Mouse (Mus musculus) adrenal gland, postnatal 14 days (tissue): ENCODE measurements around the gene Dlk1. TPM values are rescaled to one million over a fixed set of nuclear protein-coding genes. Genes with fewer than 3 reads are reported as not detected.
"Not testable (repeated sequence)": the region's sequence is repeated elsewhere in the genome, so short reads cannot be mapped to it uniquely, and the experiment has no call there.

Experiments used
- DNase-seq: peaks from one replicate; pipeline ENCODE4 v3.0.0; 2021; ENCODE audit warnings: mixed read lengths
- total RNA-seq: library from RNA; stranded (reverse); gene quantifications from 2 replicates; pipeline ENCODE4 v1.2.3, GENCODE M21; 2021

Dlk1 gene
- total RNA-seq, 1 experiment from 2014 or later = 494 TPM

DNA sequence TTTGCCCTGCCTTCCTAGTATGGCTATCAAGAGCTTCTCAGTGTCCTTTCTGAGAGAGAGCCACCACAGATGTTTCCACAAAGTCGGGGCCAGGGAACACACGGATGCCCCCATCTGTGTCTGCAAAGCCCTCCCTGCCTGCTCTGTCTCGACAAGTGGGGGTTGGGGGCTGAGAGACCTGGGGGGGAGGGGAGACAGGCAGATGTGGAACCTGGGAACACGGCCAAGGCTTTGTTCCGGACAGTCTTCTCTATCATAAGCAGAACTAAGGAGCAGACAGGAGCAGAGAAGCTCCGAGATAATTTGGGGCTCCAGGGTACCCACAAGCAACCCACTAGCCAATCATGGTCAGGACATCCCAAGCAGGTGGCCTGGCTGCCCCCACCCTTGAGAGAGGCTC, 12.6 kb upstream of the Dlk1 start:
- DNase-seq = no peak

DNA sequence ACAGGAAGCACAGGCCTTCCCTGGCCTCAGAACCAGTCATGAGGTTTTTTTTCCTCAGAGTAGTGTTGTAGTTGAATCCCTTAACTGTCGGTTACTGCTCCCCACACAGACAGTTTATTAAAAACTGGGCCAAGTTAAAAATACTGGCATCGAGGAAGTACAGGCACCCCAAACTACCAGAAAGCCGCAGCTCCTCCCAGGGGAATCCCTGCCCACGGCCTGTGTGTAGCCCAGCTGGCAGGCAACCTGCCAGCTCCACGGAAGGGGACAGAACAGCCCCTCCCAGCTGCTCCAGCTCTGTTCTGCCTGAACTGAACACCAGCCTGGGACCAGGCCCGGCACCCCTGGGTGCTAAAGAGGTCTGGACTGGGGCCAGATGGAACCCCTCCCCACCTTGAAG, 11.3 kb upstream of the Dlk1 start:
- DNase-seq = no peak

DNA sequence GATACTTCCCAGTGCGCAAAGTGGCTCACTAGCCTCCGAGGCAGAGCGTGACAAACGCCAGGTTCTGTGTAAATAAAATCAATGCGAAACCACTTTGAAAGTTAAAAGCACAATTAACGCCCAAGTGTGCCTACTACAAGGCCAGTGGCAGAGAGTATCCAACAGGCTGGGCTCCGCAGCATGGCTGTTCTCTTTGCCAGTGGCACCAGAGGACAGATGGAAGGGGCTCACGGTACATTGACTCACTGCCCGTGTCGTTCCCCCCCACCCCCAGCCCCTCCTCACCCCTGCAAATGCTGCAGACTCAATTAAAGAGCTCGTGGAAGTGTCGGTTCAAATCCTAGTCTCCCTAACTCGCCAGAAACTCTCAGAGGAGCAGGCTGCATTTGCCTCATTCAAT, 10.5 kb upstream of the Dlk1 start:
- no peak for DNase-seq

DNA sequence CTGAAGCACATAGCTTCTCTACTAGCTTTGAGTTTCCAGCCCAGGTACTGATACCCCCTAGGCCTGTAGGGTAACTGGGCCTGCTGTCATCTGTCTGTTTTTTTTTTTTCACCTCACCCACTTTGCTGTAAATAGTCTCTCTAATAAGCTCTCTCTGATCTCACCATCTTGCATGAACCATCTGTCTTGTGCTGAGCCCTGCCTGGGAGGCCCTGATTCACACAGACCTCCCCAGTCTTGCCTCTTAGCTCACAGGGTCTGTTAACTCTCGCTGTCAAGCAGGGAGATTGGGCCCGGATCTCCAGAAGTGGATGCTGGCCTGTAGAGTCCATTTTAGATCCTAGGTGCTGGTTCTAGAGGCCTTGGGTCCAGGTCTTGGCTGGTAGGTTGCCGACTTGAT, 9.3 kb upstream of the Dlk1 start:
- DNase-seq = no peak

DNA sequence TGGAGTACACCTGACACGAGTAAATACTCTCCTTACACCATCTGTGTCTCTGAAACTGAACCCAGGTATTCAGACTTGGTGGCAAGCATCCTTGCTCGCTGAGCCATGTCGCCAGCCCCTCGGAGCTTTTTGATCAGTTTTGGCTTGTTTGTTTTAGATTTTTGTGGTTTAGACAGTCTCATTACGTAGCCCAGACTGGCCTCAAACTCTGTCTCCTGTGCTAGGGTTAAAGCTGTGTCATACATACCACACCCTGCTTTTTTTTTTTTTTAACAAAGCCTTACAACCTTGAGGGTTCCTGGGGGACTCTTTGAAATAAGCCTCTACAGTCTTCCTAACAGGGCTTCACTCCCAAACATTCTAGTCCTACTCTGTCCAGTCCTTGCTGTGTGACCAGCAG, 7.6 kb upstream of the Dlk1 start:
- no peak for DNase-seq

DNA sequence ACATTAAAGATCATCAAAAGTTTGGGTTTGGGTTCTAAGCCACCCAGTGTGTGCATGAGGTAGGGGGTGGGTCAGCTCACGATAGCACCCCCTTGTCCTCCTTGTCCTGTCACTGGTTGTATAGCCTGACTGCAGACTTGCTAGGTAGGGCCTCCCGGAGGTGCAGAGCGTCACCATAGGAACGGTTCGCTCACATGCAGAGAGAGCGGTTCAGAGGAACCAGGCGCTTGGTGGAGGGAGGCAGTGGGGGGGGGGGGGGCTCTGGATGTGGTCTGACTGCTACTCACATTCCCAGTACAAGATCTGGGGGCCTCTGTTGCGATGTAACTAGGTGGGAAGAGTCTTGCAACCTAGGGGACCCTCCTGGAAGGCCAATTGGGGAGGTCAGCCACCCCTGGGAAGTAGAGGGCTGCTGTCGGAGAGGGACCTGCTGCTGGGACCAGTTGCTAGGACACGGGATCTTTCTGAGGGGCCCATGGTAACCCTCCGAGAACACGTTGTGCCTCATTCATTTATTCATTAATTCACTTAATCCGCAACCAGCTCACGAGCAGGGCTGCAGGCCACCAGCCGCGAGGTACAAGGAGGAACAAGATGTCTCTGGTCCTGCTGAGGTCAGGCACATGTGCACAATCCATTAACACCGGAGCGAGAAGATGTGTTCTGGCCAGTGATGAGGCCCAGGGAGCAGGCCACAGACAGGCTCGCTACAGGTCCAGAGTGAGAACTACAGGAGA, 7.0 kb upstream of the Dlk1 start:
- DNase-seq = peak; percentile 65

DNA sequence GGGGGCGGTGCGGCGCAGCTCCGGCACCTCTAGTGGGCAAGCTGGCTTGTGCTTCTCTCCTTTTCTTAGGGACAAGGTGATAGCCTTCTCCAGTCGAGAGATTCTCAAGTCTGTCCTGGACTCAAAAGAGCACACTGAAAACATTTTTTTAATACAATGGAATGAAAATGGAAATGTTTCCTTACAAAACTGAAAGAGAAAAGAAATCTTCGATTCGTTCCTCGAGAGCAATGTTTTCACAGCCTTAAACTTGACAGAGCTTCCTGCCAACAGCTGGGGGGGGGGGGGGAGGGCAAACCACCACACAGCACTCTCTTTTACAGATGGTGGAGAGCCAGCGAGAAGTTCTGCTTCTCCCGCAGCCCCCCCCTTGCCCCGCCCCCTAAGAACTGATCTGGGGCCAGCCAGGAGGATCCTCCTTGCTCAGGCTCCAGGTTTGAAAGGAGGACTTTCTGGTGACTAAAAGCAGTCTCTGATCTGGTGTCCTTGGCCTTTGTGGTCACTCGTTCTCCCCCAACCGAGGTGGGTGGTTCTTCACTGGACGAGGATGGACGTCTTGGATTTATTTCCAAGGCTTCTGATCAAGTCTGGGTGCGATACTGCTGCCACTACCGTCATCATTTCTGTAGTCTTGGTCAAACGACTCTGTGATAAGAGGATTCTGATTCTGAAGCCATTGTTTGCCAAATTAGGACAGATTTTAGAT, 6.2 kb upstream of the Dlk1 start:
- peak; percentile 43 for DNase-seq

DNA sequence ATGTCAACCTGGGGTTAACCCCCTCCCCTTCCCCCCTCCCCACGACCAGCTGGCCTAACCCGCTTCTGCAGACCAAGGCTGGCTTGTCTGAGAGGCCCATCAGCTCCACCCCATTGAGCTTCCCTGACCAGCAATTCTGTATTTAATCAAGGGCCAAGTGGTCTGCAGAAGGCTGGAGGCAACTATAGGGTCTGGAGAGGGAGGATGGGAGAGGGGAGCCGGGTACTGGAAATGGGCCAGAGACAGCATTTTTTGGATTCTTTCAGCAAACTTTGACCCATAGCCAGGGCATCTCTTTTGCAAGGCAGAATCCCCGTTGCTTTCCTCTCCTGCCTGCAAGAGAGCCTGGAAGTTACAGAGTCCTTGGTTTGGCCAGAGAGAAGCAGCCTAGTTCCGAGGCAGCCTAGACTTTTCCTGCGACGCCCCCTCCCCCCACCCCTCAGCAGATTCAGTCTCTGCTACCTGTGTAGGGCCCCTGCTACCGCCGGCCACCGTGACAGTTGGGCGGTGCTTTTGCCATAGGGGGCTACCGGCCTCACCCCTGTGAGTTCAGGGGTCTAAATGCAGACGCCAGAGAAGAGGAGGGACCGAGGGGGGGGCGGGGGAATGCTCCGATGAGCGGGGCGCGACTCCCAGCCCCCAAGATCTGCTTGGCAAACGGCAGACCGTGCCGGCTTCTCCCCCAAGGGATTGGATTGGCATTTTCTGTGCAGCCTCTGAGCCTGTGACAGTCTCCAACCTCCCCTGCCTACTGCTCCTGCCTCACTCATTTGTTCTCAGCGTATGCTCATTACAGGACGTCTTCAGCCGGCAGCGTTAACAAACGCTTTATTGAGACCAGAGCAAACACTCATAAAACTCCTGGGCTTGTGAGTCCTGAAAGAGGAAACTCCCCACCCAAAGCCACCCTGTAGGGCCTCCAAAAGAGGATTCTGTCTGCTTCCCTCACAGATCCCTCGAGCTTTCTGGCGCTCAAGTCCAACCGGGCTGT, 2.9 kb upstream of the Dlk1 start:
- no peak for DNase-seq

DNA sequence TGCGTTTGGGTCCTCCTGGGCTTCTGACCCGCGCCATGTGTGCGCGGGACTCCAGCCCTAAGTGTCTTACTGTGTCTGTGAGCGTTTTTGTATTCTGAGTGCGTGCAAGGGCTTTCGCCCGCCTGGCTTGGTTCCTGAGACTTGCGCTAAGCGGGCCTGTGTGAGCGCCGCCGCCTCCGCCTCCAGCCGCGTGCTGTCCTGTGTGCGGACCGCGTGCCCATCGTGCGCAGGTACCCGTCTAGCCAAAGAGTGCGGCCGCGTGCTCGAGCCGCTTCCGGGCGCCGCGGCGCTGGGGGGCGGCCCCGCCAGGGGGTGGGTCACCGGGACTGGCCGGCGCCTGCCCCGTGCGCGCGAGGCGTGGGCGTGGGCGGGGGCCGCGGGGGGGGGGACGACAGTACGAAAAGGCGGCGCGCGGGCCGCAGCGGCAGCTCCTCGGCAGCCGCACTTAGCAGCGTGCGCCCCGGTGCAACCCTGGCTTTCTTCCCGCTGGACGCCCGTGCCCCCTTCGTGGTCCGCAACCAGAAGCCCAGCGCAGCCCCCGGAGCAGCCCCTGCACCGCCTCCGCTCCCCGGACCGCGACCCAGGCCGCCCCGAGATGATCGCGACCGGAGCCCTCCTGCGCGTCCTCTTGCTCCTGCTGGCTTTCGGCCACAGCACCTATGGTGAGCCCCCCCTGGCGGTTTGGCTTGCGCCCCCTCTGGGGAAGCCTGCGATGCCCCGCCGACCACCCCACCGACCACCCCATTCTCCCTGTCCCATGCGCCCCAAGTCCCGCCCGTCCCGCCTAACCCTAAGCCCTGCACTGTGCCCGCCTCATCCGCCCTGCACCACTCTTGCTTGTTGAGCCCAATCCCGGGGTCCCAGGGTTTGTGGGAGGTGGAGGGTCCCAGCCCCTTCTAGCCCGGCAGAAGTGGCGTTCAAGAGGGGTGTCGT, 708 bp downstream of the Dlk1 start:
- peak; percentile 62 for DNase-seq

DNA sequence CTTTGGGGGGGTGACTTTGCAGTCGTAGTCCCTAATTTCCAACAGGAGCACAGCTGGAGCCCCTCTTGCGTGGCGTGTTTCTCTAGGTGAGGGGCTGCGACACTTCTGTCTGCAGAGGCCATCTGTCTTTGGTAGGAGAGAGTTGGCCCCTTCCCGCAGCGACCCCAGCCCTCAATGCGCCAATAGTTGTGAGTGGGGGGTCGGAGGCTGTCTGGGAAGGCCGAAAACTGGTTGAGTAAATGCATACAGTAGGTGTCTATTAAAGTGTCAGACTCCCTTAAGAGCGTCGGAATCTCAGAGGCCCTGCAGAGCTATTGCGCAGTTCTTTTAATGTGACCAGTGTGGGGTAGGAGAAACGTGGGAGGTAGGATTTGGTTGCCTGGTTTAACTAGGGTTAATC, 1.5 kb downstream of the Dlk1 start:
- DNase-seq = no peak

DNA sequence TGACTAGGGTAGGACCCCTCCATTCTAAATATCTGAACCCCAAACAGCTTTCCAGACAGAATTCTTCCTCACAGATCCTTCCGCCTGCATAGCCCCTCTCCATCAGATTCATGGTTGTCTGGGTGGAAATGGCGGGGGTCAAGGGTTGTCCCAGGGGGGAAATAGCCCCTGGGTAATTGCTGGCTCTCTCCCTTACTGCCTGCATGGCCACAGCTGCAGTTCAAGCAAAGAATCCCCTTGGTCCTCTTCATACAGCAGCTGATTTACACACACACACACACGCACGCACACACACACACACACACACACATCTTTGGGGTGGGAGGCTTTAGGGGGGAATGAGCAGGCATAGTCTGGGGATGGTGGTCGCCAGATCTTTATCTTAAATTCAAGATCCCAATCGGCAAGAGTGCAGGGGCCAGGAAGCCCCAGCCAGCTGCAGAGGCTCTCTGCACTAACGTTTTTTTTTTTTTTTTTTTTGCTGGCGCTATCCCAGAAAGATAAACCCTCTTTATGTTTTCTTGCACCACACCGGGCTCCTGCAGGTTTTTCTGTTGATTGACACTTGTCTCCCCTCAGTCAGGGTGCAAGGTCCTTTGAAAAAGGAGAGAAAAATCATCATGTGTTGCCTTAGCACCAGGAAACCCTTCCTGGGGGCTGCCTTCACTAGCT, 4.0 kb downstream of the Dlk1 start:
- peak; percentile 3 for DNase-seq

DNA sequence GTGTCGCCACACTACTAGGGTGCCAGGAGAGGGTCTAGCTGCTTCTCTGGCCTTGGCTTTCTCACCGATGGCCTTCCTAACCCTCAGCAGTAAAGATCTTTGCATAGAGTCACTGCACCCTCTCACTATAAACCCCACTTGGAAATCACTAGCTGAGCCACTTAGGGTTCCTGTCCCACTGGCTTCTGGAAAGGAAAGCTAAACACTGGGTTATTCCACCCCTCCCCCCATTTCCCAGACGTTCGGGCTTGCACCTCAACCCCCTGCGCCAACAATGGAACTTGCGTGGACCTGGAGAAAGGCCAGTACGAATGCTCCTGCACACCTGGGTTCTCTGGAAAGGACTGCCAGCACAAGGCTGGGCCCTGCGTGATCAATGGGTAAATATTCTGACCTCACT, 5.2 kb downstream of the Dlk1 start:
- peak; percentile 2 for DNase-seq

DNA sequence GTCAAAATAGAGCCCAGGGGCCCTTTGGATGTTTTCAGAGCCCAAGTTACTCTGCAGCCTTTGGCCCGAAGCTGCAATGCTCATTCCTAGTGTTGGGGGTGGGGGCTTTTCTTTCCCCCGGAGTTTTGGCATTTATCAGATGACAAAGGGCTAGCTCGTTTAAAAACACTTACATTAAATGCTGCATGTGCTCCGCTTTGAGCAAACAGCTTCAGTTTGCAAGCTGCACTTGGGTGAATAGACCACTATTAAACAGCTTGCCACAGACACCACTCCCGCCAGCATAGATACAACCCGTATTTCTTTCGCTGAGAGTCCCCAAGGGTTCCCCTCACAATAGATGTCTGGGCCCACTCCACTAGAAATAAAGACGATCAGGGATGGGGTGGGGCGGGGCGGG, 6.3 kb downstream of the Dlk1 start:
- peak; percentile 3 for DNase-seq

DNA sequence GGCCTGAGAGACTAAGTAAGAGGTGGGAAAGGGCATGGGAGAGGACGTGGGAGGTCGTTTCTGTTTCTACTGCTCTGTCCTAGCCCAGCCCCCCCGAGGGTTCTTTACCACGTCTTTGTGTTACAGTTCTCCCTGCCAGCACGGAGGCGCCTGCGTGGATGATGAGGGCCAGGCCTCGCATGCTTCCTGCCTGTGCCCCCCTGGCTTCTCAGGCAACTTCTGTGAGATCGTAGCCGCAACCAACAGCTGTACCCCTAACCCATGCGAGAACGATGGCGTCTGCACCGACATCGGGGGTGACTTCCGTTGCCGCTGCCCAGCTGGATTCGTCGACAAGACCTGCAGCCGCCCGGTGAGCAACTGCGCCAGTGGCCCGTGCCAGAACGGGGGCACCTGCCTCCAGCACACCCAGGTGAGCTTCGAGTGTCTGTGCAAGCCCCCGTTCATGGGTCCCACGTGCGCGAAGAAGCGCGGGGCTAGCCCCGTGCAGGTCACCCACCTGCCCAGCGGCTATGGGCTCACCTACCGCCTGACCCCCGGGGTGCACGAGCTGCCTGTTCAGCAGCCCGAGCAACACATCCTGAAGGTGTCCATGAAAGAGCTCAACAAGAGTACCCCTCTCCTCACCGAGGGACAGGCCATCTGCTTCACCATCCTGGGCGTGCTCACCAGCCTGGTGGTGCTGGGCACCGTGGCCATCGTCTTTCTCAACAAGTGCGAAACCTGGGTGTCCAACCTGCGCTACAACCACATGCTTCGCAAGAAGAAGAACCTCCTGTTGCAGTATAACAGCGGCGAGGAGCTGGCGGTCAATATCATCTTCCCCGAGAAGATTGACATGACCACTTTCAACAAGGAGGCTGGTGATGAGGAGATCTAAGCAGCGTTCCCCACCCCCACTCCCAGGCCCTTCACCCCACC, 7.1 kb downstream of the Dlk1 start:
- peak; percentile 3 for DNase-seq

DNA sequence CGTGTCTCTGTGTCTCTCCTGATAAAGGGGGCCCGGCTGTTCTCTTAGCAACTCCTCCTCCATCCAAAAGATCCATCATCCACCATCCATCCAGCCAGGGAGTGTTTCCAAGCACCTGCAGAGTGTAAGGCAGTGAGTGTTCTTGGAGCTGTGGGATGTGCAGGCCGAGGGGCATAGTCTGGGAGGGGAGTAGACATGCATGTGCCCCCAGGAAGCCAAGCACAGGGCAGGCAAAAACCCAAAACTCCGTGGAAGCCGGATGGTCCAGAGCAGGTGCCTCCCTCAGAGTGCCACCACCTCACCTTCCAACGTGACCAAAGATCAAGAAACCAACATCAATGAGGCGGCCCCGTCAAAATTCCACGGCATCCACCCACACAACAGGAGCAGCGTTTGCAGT, 10.0 kb downstream of the Dlk1 start:
- peak; percentile 1 for DNase-seq

DNA sequence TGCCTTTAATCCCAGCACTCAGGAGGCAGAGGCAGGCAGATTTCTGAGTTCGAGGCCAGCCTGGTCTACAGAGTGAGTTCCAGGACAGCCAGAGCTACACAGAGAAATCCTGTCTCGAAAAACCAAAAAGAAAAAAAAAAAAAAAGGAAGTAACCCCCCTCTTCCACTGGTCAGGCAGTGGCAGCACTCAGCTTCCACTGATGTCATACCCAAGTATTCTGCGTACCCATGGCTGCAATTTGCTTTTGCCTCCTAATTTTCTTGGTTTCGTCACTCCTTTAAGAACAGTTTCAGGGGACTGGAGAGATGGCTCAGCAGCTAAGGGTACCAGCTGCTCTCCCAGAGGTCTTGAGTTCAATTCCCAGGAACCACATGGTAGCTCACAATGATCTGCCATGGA, 14.8 kb downstream of the Dlk1 start:
- not testable (repeated sequence) for DNase-seq

DNA sequence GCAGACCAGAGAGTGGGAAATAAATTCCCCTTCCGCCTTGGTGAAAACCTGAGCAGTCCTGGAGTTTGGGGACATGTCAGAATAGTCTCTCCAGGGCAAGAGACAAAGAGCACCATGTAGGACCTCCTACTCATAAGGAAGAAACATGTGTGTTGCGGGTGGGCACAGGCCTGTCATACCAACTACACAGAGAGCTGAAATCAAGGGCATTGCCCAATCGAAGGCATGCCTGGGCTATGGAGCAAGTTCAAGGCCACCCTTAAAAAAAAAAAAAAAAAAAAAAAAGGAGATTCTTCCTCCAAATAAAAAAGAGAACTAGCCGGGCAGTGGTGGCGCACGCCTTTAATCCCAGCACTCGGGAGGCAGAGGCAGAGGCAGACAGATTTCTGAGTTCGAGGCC, 17.2 kb downstream of the Dlk1 start:
- no peak for DNase-seq

DNA sequence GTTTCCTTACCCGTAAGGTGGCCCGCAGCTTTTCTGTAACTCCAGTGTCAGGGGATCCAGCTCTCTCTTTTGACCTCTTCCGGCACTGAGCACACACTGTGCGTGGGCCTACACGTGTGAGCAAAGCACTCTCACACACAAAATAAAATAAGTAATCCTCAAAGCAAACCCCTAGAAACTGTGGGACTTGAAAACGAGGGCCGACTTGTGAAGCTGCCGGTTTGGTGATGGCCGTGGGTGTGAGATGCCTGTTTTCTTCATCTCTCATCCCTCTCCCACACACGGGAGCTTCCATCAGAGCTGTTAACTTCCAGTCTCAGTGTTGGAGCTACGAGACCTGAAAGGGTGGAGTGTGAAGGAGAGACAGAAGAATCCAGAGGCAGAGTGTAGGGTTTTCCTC, 20.0 kb downstream of the Dlk1 start:
- DNase-seq = no peak

DNA sequence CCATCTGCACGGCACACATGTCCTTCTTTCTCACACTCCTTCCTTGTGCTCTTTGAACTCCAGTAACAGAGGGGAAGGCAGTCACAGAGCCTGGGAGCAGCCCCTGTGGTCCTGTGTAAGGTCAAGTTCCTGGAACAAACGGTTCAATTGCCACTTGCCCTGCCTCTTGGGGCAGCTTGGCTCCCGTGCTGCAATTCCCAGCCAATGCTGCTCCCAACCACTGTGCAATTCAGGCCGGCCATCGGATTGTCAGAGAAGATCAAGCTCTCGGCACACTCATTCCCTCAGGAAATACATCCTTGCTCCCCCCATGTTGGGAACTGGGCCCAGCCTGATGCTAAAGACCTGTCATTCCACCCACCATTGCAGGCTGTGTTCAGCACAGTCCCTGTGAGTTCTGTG, 21.0 kb downstream of the Dlk1 start:
- DNase-seq = peak; percentile 47

DNA sequence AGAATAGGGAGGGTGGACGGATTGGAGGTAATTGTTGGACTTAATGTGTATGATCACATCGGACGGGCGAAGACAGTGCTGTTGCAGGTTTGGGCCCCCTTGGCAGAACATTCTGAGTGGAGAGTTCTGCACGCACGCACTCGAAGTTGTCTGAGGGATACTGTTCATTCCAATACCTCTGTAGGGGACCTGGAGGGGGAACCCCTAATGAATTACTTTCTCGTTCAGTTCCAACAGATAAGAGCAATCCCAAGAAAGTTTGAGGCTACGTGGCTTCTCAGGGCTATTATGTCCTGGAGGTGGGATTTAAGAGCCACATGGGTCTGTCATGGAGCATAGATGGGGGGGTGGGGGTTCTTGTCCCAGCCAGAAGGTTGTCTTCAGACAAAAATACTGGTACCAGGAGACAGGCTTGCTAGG, 21.6 kb downstream of the Dlk1 start:
- DNase-seq = no peak
